Mouse (Mus musculus) small intestine, adult 2 months (tissue): Measurements from ENCODE around the gene Pdxdc1.

Source experiments
- CTCF ChIP-seq: fragments of 200-500 bp; IDR thresholded peaks from 2 replicates; pipeline ENCODE4 v1.5.1; 2012; ENCODE audit warnings: low read depth, mild to moderate bottlenecking, control low read depth, inconsistent platforms, low read length, moderate library complexity, mixed read lengths; ENCODE audit not compliant: insufficient replicate concordance, insufficient read length; ENCODE audit errors: extremely low read depth
- POLR2A ChIP-seq: fragments of 200-500 bp; IDR thresholded peaks from 2 replicates; pipeline ENCODE4 v1.6.1; 2012; ENCODE audit warnings: low read depth, mild to moderate bottlenecking, control low read depth, inconsistent platforms, low read length, moderate library complexity

GRCm38 (mm10) chr16:13946306-13946705, 43.4 kb upstream of the Pdxdc1 start:
- TF ChIP-seq POLR2A: no peak
- no peak for TF ChIP-seq CTCF
